Mouse (Mus musculus) embryonic facial prominence, embryonic 13.5 days (tissue): ENCODE data around the gene Ndrg3. TPM values are rescaled to one million over a fixed set of nuclear protein-coding genes. Genes with fewer than 3 reads are reported as not detected.

Experiments used
- ATAC-seq: fragments of 200-750 bp; cut with Nextera tagmentation; 2 replicates; pipeline ENCODE4 v1.8.0; 2017; ENCODE audit warnings: low read depth; ENCODE audit not compliant: insufficient number of reproducible peaks, insufficient read depth, low FRiP score, low TSS enrichment
- H3K27ac ChIP-seq: fragments of 300-500 bp; sonication (generic); 2 replicates; pipeline ENCODE4 v1.5.1; 2015; ENCODE audit warnings: moderate library complexity, mild to moderate bottlenecking, inconsistent platforms
- H3K27me3 ChIP-seq: fragments of 300-500 bp; sonication (generic); 2 replicates; pipeline ENCODE4 v1.6.1; 2015; ENCODE audit warnings: mild to moderate bottlenecking, inconsistent platforms
- H3K36me3 ChIP-seq: fragments of 300-500 bp; sonication (generic); 2 replicates; pipeline ENCODE4 v1.6.1; 2015; ENCODE audit warnings: mild to moderate bottlenecking, inconsistent platforms
- H3K4me1 ChIP-seq: fragments of 300-500 bp; sonication (generic); 2 replicates; pipeline ENCODE4 v1.6.1; 2015; ENCODE audit warnings: inconsistent platforms
- H3K4me2 ChIP-seq: fragments of 300-500 bp; sonication (generic); 2 replicates; pipeline ENCODE4 v1.6.1; 2015; ENCODE audit warnings: moderate library complexity, mild to moderate bottlenecking, inconsistent platforms
- H3K4me3 ChIP-seq: fragments of 300-500 bp; sonication (generic); 2 replicates; pipeline ENCODE4 v1.5.1; 2015; ENCODE audit warnings: mild to moderate bottlenecking, inconsistent platforms
- H3K9ac ChIP-seq: fragments of 300-500 bp; sonication (generic); 2 replicates; pipeline ENCODE4 v1.6.1; 2015; ENCODE audit warnings: mild to moderate bottlenecking, inconsistent platforms
- H3K9me3 ChIP-seq: fragments of 300-500 bp; sonication (generic); 2 replicates; pipeline ENCODE4 v1.6.1; 2016; ENCODE audit warnings: inconsistent platforms
- WGBS: fragments of 180-500 bp; shearing (Covaris S2); methylation state at CpG from one replicate; pipeline ENCODE4 v1.1.7; 2015; ENCODE audit warnings: mixed read lengths; 5-methylcytosine and 5-hydroxymethylcytosine counted together
- polyA plus RNA-seq: library from polyadenylated mRNA; unstranded; fragments of >200 nt; fragmentation: Nextera tagmentation; extraction: Ambion mirVana; gene quantifications from 2 replicates; pipeline ENCODE4 v1.2.1, GENCODE M21; 2015

The Ndrg3 gene
- polyA plus RNA-seq, 1 experiment from 2014 or later: 51.0 TPM

- Histone ChIP-seq H3K27me3 (no peaks in the 10 kb centered on the region), H3K27ac (no peak overlapping the region), H3K4me2 (peak overlapping the region; percentile 95), H3K36me3 (peaks cover 20% of the 10 kb centered on the region), H3K4me1 (peaks cover 13% of the 10 kb centered on the region), H3K4me3 (peak overlapping the region; percentile 95), H3K9me3 (no peaks in the 10 kb centered on the region), H3K9ac (peak overlapping the region; percentile 92)
- 4% methylated on average over 16 of the region's 16 CpGs for WGBS
- ATAC-seq: no peak
Observed at GRCm38 (mm10) chr2:156990727-156991431, 977 bp downstream of the Ndrg3 start.

- ATAC-seq: no peak
- Histone ChIP-seq H3K4me1 (peaks cover 17% of the 10 kb centered on the region), H3K36me3 (no peaks in the 10 kb centered on the region), H3K4me2 (no peak overlapping the region), H3K9me3 (no peaks in the 10 kb centered on the region), H3K9ac (no peak overlapping the region), H3K4me3 (no peak overlapping the region), H3K27ac (no peak overlapping the region), H3K27me3 (no peaks in the 10 kb centered on the region)
- WGBS: 87% methylated on average over 3 of the region's 3 CpGs
Observed at GRCm38 (mm10) chr2:156987316-156987715, 4.5 kb downstream of the Ndrg3 start.

DNA sequence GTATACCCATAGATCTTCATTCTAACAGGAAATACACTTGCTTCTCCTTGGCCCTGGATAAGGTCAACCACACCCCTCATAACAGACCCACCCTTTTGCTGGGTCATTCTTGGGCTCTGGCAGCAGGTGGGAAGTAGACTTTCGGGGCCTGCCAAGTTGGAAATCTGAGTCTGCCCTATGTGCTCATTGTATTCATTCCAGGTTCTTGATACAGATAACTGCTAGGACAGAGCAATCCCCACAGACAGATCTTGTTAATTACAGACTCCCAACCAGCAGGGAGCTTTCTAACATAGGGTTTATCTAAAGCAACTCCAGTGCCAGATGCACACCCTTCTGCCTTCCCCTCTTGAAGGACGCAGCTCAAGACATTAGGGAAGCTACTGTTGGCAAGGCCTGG lies 9.0 kb downstream of the Ndrg3 start:
- Histone ChIP-seq H3K4me3 (no peak overlapping the region), H3K4me1 (0 out of 2 replicates have a peak, but pooled peaks cover 4% of the 10 kb centered on the region), H3K9ac (no peak overlapping the region), H3K27me3 (no peaks in the 10 kb centered on the region), H3K27ac (no peak overlapping the region), H3K9me3 (no peaks in the 10 kb centered on the region), H3K36me3 (no peaks in the 10 kb centered on the region), H3K4me2 (no peak overlapping the region)
- ATAC-seq: no peak
- WGBS: 63% methylated on average over 2 of the region's 2 CpGs

DNA sequence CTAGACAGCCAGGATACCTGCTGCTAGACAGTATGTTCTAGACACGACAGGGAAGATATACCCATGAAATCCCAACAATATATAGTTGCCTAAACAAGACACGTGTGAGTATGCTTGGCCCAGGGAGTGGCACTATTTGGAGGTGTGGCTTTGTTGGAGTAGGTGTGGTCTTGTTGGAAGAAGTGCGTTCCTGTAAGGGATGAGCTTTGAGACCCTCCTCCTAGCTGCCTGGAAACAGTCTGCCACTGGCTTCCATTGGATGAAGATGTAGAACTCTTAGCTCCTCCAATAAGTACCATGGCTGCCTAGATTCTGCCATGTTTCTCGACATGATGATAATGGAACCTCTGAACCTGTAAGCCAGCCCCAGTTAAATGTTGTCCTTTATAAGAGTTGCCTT lies 10.6 kb downstream of the Ndrg3 start:
- ATAC-seq: no peak
- WGBS: 77% methylated on average over 4 of the region's 4 CpGs
- H3K9me3 ChIP-seq: no peaks in the 10 kb centered on the region
- no peak overlapping the region for H3K4me3 ChIP-seq
- no peaks in the 10 kb centered on the region for H3K36me3 ChIP-seq
- H3K4me1 ChIP-seq: 0 out of 2 replicates have a peak, but pooled peaks cover 4% of the 10 kb centered on the region
- H3K27me3 ChIP-seq: no peaks in the 10 kb centered on the region
- H3K9ac ChIP-seq: no peak overlapping the region
- no peak overlapping the region for H3K27ac ChIP-seq
- H3K4me2 ChIP-seq: no peak overlapping the region

DNA sequence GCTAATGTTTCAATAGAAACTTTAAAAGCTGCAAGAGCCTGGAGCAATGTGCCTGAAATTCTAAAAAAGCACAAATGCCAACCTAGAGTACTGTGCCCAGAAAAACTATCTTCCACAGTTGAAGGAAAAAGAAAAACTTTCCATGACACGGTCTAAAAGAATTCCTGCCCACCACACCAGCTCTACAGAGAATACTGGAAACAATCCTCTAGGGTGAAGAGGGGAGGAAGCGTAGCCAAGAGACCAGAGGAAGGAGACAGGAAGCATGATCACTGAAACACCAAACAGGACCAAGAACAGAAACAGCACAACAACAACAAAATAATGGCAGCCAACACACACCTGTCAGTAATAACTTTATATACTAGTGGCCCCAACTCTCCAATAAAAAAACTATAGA lies 11.8 kb downstream of the Ndrg3 start:
- Histone ChIP-seq H3K9ac (no peak overlapping the region), H3K4me2 (no peak overlapping the region), H3K27me3 (no peaks in the 10 kb centered on the region), H3K4me3 (no peak overlapping the region), H3K27ac (peak overlapping the region; percentile 7; the same call in 1 of the 2 replicates), H3K36me3 (no peaks in the 10 kb centered on the region), H3K9me3 (no peaks in the 10 kb centered on the region), H3K4me1 (0 out of 2 replicates have a peak, but pooled peaks cover 4% of the 10 kb centered on the region)
- no peak for ATAC-seq
- 57% methylated on average over 2 of the region's 2 CpGs for WGBS

GRCm38 (mm10) chr2:156976711-156977110 lies 15.1 kb downstream of the Ndrg3 start:
- no peaks in the 10 kb centered on the region for H3K27me3 ChIP-seq
- H3K4me1 ChIP-seq: no peaks in the 10 kb centered on the region
- no peaks in the 10 kb centered on the region for H3K9me3 ChIP-seq
- no peak overlapping the region for H3K27ac ChIP-seq
- no peaks in the 10 kb centered on the region for H3K36me3 ChIP-seq
- no peak overlapping the region for H3K4me2 ChIP-seq
- no peak for ATAC-seq
- no peak overlapping the region for H3K9ac ChIP-seq
- H3K4me3 ChIP-seq: no peak overlapping the region

DNA sequence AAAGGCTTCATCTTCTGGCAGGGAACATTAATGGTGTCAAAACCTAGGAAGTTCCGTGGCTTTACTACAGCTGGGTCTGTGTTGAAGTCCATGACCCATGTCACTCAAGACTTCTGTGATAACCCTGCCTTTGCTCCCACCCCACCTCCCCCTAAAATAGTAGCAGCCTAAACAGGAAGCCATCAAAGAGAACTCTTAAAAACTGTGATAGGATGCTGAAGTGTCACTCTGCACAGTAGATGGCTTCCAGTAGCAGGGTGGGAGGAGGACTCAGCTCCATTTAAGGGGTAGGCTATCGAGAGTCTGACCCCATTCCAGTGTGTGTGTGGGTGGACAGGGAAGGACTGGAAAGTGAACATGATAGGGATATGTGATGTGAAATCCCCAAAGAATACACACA lies 16.9 kb downstream of the Ndrg3 start:
- H3K27me3 ChIP-seq: no peaks in the 10 kb centered on the region
- H3K27ac ChIP-seq: no peak overlapping the region
- no peaks in the 10 kb centered on the region for H3K9me3 ChIP-seq
- no peaks in the 10 kb centered on the region for H3K4me1 ChIP-seq
- ATAC-seq: no peak
- H3K4me2 ChIP-seq: no peak overlapping the region
- H3K9ac ChIP-seq: no peak overlapping the region
- H3K36me3 ChIP-seq: no peaks in the 10 kb centered on the region
- 76% methylated on average over 2 of the region's 2 CpGs for WGBS
- no peak overlapping the region for H3K4me3 ChIP-seq

DNA sequence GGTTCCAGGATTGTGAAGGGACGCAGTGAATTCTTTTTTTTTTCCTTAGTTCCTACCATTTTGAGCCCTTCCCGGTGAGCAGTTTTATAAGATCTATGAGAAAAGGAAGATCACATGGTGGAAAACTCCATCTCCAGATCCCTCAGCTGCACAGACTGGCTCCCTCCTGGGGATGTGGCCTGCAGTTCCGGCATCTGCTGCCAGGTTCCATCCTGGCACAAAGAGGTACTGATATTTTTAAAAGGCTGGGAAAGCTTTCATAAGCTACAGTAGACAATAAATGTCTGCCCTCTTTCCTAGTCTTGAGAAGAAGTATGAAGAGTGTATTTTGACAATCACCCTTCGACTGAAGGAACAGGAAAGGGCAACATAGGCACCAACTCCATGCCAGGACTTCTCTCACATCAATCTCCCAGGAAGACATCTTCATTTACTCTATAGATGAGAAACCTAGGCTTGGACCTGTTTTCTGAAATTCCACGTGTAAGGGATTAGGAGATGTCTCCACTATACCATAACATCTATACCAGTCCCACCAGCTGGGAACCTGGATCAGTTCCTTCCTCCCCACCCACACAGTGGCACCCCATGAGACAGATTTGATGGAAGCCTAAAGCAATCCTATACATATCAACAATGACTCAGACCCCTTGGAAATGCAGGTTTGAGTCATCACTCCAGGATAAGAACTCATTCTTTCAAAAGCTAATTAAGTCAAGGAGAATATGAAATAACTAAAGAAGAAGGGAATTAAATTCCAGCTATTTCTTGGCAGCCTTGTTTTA lies 18.3 kb downstream of the Ndrg3 start:
- WGBS: 89% methylated on average over 5 of the region's 5 CpGs
- H3K4me3 ChIP-seq: no peak overlapping the region
- no peaks in the 10 kb centered on the region for H3K4me1 ChIP-seq
- no peak for ATAC-seq
- H3K4me2 ChIP-seq: no peak overlapping the region
- H3K27ac ChIP-seq: no peak overlapping the region
- H3K9ac ChIP-seq: no peak overlapping the region
- H3K9me3 ChIP-seq: no peaks in the 10 kb centered on the region
- H3K36me3 ChIP-seq: no peaks in the 10 kb centered on the region
- no peaks in the 10 kb centered on the region for H3K27me3 ChIP-seq

- no peaks in the 10 kb centered on the region for H3K9me3 ChIP-seq
Observed at GRCm38 (mm10) chr2:156970253-156970652, 21.6 kb downstream of the Ndrg3 start.

GRCm38 (mm10) chr2:156968501-156968900 lies 23.4 kb downstream of the Ndrg3 start:
- 77% methylated on average over 4 of the region's 4 CpGs for WGBS
- Histone ChIP-seq H3K9me3 (no peaks in the 10 kb centered on the region), H3K36me3 (no peaks in the 10 kb centered on the region), H3K4me3 (no peak overlapping the region), H3K27me3 (no peaks in the 10 kb centered on the region), H3K4me1 (no peaks in the 10 kb centered on the region), H3K4me2 (no peak overlapping the region), H3K9ac (no peak overlapping the region), H3K27ac (no peak overlapping the region)
- no peak for ATAC-seq

More at GRCm38 (mm10) chr2:156970253-156970652, 21.6 kb downstream of the Ndrg3 start:
- no peak for ATAC-seq
- no peaks in the 10 kb centered on the region for H3K4me1 ChIP-seq
- H3K9ac ChIP-seq: no peak overlapping the region
- no peak overlapping the region for H3K4me2 ChIP-seq
- H3K27ac ChIP-seq: no peak overlapping the region
- no peaks in the 10 kb centered on the region for H3K27me3 ChIP-seq
- no peaks in the 10 kb centered on the region for H3K36me3 ChIP-seq
- H3K4me3 ChIP-seq: no peak overlapping the region
- 71% methylated on average over 7 of the region's 7 CpGs for WGBS

DNA sequence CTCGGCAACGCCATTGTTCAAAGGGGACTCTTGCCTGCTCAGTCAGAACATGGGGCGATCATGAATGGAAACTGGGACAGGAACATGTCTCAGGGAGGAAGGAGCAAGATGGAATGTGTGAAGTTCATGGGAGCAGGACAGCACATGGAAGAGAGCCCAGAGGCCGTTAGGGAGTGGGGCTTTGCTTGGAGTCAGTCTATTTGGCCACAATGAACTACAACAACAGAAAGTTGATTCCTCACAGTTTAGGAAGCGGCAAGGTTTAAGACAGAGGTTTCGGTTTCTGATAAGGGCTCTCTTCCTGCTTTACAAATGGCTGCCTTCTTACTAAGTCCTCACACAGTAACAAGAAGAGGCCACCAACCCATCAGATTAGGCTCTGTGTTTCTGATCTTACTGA lies 24.5 kb downstream of the Ndrg3 start:
- Histone ChIP-seq H3K36me3 (no peaks in the 10 kb centered on the region), H3K27ac (no peak overlapping the region), H3K27me3 (no peaks in the 10 kb centered on the region), H3K4me1 (no peaks in the 10 kb centered on the region), H3K4me3 (no peak overlapping the region), H3K4me2 (no peak overlapping the region), H3K9ac (no peak overlapping the region), H3K9me3 (no peaks in the 10 kb centered on the region)
- ATAC-seq: no peak
- 85% methylated on average over 6 of the region's 6 CpGs for WGBS

DNA sequence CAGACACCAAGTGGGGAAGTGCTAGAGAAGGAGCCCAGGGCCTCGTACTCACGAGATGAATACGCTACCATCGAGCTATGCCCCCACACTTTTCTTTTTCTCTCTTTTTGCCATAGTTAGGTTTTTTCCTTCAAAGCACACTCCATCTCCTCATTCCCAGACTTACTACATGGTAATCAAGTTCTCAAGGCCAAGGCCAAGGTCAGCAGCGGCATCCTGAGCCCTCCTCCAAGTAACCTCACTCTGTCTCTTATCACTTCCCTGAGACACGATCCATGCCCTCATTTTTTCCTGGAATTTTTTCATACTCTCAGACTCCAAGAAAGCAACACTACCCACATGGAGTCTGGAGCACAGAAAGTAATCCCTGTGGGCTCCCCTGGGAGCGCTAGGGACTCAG lies 28.0 kb downstream of the Ndrg3 start:
- 90% methylated on average over 7 of the region's 7 CpGs for WGBS
- no peak overlapping the region for H3K27ac ChIP-seq
- H3K4me1 ChIP-seq: no peaks in the 10 kb centered on the region
- no peak overlapping the region for H3K9ac ChIP-seq
- no peak overlapping the region for H3K4me3 ChIP-seq
- no peaks in the 10 kb centered on the region for H3K27me3 ChIP-seq
- no peaks in the 10 kb centered on the region for H3K36me3 ChIP-seq
- ATAC-seq: no peak
- H3K4me2 ChIP-seq: no peak overlapping the region
- H3K9me3 ChIP-seq: no peaks in the 10 kb centered on the region
